Mouse (Mus musculus) adrenal gland, adult (tissue): Measurements from ENCODE around the gene Usp24.
"Not testable (repeated sequence)": the region's sequence is repeated elsewhere in the genome, so short reads cannot be mapped to it uniquely, and the experiment has no call there.

Experiments
- DNase-seq, 2 experiments: peaks; one replicate each; pipeline ENCODE4 v3.0.0; 2022 to 2023; ENCODE audit warnings: low spot score in 1 of 2; ENCODE audit not compliant: inconsistent age in 2 of 2

Usp24 gene

DNA sequence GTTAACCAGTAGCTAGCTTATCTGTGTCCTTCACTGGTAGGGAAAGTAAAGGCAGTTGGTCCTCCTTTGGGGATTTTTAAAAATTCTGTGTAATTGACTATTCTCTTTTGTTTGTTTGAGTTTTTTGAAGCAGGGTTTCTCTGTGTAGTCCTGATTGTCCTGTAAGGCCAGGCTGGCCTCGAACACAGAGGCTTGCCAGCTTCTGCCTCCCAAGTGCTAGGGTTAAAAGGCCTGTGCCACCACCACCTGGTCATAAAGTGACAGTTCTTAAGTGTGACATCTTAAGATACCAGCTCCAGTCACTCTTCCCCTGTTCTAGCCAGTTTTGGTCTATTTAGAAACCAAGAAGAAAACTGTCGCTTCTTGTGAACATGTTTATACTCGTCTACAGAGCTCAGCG, 2.2 kb downstream of the Usp24 start:
- DNase-seq: no peak

DNA sequence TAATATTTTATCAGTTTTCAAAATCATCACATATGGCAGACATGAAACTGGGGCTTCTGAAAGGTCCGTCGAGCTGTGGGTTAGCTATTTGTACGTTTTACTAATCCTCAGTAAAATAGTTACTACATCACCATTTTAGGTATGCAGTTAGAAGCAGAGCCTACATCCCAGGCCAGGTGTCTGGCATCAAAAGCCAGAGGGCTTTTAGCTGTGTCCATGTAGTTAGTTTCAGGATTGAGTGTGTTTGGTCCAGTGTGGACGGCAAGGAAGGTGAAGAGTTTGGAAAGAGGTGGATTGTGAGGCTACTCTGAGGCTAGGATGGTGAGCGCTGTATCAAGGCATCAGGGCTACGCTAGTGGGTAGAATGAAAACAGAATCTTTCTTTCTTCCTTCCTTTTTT, 3.0 kb downstream of the Usp24 start:
- DNase-seq: no peak

DNA sequence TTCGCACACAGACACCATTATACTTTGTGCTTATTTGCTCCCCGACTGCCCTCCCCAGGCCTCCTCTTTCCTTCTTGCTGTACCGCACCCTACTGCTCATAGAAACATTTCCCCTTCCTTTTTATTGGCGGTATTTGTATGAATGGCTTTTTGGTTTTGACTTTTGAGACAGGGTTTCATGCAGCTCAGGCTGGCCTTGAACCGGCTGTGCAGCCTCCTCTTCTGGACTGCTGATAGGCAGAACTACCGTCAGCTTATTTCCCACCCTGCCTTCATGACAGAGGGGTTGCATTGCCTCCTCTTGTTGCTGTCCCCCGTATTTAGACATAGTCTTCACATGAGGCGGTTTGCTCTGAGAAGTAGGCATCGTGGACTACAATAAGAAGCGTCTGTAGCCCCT, 6.8 kb downstream of the Usp24 start:
- DNase-seq: no peak

DNA sequence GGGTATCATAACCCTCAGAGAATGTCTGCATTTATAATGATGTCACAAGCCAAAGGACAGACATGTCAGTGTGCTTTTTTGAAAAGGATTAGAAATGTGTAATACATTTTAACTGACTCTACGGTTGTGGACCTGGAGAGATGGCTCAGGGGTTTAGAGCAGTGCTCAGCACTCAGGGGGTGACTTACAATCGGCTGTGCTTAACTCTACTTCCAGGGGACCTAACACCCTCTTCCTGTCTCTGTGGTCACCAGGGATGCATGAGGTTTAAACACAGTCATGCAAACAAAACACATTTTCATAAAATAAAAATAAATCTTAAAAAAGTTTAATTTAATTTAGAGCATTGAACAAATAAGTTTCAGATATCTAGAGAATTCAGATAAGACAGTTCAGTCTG, 7.3 kb downstream of the Usp24 start:
- no peak for DNase-seq

DNA sequence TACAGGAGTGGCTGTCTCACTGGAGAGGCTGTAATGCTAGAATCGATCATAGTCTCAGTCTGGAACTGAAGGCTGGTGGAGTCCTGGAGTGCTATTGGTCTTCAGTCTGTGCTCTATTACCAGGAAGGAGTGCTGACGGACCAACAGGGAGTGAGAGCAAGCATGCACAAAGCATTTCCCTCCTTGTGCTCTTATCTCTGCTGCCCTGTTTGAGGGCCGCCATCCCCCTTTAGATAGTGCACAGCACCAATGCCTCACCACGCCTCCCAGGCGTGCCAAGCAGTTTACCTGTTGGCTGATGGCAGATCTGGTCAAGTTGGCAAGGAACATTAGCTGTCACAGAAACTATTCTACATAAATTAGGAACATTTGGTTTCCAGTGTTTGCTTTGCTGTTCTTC, 11.4 kb downstream of the Usp24 start:
- no peak for DNase-seq

DNA sequence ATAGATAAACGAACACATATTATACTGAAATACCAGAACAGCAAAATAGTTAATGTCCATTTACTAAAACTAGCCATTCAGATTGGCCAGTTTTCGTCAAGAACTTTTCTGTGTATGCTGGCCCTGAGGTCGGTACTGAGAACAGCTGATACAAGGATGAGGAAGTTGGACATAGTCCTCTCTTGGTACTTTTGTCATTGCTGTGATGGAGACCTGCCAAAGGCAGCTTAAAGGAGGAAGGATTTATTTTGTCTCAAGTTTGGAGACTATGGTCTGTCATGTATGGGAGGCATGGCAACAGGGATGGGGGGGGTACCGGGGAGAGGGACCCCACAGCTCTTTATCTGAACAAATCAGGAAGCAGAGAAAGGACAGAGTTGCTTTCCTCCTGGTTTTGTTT, 12.7 kb downstream of the Usp24 start:
- DNase-seq: no peak

DNA sequence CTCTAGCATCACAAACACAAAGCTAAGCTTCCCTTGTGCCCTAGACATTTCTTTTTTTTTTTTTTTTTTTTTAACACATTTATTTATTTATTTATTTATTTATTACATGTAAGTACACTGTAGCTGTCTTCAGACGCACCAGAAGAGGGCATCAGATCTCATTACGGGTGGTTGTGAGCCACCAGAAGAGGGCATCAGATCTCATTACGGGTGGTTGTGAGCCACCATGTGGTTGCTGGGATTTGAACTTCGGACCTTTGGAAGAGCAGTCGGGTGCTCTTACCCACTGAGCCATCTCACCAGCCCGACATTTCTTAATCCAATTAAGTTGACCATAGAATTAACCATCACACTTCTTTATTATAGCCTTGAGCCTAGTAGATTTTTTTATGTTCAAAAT, 13.2 kb downstream of the Usp24 start:
- DNase-seq: not testable (repeated sequence)

DNA sequence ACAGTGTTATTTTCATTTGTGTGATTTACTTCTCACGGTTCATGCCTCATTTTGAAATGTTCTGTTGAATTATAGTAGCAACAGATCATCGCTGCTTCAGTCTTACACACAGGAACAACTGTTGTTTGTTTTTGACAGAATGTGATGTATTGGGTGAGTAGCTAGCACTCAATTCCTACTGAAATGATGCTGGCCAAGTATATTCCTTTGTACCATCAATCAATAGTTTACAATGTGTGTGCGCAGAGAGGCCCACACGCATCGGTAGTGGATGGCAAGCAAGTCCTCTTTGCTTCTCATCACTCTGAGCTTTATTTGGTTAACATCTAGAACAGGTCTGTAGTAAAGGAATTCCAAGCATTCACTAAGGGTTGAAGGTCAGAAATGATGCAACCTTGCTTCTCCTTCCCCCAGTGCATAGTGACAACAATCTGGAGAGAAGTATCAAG, 14.4 kb downstream of the Usp24 start:
- DNase-seq: peak; percentile 30 to 79

DNA sequence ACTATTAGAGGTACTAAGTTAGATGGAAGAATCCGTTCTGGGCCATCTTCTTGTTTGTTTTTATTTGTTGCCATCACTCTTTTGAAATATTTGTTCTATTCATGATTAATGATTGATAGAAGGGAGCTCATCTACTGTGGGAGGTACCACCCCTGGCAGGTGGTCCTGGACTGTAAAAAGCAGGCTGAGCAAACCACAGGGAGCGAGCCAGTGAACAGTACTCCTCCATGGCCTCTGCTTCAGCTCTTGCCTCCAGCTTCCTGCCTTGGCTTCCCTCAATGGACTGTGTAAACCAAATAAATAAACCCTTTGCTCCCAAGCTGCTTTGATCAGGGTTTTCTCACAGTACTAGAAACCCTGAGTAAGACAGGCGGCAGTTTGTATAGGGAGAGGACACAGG, 17.1 kb downstream of the Usp24 start:
- DNase-seq: no peak

DNA sequence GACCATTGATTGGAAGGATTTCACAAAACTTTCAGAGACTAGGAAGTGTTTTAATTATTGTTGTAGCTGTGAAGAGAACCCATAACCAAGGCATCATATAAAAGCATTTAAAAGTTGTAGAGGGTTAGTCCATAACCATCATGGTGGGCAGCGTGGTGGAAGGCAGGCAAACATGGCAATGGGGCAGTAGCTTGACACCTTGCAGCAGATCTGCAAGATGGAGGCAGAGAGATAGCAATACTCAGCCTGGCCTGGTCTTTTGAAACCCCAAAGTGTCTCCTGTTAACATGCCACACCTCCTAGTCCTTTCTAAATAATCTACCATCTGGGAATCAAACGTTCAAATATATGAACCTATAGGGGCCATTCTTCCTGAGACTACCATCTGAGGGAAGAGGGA, 17.6 kb downstream of the Usp24 start:
- no peak for DNase-seq

DNA sequence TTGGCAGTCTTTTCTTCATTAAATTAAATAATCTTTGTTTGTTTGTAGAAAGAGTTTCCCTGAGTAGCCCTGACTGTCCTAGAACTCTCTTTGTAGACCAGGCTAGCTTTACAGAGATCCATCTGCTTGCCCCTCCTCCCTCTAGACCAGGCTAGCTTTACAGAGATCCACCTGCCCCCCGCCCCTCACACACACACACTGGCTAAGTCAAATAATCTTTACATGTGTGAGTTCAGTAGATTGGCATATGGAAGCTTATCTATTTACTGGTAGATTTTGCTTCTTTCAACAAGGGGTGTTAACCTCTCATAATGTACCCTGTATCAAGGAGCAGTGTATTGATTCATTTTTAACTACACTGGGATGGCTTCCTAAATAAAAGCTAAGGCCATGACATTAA, 19.8 kb downstream of the Usp24 start:
- DNase-seq: no peak

DNA sequence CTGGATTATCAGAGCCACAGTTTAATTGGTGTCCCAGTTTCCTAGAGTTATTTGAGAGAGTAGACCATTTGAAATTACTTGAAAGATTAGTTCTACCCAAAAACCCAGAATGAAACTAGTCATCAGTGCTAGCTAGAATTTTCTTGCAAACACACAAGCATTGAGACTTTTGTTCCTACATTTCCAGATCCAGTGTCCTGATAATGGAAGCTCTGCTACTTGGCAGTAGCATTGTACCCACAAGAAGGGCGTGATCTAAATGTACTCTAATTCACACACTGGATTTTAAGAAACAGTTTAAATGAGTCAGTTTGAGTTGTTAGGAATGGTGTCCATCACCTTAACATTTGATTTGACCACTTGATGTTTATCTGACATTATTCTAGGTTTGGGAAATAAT, 31.7 kb downstream of the Usp24 start:
- DNase-seq: no peak

DNA sequence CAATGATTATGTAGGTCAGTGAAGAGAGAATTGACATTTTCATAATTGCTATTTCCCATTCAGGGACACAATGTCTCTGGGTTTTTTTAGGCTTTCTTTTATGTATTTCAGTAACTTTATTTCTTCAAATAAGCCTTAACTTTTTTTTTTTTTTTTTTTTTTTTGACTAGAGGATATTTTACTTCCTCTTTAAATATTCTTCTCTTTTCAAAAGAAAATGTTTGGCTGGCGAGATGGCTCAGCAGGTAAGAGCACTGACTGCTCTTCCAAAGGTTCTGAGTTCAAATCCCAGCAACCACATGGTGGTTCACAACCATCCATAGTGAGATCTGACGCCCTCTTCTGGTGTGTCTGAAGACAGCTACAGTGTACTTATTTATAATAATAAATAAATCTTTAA, 39.0 kb downstream of the Usp24 start:
- not testable (repeated sequence) for DNase-seq

DNA sequence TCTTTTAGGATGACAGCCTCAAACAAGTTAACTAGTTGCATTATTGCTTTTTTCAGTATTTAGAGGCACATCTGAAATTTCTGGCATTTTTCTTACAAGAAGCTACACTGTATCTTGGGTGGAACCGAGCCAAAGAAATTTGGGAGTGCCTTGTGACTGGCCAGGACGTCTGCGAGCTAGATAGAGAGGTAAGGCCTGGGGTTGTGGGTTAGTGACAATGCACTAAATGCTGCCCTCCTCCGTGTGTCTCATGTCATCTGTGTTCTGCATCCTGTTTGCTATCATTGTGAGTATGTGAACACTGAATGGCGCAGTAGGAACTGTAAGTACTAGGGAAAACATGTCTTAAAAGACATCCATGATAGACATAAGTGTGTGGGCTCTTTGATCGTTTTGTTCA, 54.0 kb downstream of the Usp24 start:
- no peak for DNase-seq

DNA sequence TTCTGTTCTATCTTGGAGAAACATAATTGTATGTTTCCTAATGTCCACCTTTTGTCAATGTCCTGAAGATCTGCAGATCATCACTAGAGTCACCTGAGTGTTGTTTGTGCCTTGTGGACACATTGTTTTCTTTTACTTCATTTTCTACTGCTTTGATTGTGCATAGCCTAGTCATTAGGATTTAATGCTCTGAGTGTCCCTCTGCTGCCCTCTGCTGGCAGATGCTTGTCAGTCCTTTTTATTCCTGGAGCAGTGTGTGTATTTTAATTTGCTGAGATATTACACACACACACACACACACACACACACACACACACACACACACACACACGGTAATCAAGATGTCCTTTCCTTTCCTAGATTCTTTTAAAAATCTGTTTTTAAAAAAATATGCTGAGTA, 59.8 kb downstream of the Usp24 start:
- peak; percentile 78 to 93 for DNase-seq

DNA sequence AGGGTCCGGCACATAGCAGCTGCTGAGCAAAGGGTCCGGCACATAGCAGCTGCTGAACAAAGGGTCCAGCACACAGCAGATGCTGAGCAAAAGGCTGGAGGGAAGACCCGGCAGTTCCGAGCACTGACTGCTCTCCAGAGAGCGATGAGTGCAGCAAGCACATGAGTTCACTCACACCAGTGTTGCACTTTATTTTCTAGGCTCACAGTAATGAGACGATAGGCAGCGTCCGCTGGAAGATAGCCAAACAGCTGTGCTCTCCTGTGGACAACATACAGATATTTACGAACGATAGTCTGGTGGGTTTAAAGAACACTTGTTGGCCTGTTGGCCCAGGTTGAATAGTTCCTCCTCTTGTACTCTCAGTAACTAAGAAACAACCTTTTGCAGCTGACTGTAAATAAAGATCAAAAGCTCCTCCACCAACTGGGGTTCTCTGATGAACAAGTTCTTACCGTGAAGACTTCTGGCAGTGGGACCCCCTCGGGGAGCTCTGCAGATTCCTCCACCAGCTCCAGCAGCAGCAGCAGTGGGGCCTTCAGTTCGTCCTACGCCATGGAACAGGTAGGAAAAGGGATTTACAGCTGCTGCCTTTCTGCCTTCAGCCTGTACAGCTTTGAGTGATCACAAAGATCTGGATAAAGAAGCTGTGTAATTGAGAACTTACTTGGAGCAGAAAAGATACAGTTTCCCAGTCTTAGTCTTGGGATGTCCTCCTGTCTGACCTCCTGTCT, 63.0 kb downstream of the Usp24 start:
- no peak for DNase-seq

DNA sequence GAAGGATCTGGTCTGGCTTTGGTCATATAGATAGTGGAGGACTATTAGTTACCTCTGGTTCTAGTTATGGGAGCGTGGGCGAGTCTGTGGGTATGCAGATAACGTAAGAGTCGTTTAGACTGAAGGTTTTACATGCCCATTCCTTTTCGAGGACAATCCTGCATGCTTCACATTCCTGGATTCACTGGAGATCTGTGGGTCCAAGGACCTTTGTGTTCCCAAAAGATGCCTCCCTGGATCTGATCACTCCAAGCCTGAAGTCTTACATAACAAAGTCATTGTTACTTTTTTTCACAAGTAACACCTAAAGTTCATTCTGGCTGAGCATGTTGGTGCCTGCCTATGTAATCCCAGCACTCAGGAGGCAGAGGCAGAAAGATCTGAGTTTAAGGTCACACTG, 65.1 kb downstream of the Usp24 start:
- no peak for DNase-seq

DNA sequence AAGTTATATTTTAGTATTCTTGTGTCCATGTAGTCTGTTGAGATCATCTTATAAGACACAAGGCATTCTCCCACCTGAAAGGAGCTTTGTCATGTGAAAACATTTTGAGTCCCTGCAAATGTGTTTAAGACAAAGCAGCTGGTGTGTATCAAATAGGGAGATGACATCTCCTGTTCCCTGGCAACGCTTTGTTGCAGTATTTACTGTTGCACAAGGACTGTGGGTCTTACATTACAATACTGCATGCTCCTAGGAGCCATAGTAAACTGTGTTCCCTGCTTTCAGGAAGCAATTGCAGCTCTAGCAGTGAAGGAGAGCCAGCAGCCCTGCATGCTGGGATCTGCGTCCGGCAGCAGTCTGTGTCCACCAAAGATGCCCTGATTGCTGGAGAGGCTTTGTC, 73.9 kb downstream of the Usp24 start:
- no peak for DNase-seq

DNA sequence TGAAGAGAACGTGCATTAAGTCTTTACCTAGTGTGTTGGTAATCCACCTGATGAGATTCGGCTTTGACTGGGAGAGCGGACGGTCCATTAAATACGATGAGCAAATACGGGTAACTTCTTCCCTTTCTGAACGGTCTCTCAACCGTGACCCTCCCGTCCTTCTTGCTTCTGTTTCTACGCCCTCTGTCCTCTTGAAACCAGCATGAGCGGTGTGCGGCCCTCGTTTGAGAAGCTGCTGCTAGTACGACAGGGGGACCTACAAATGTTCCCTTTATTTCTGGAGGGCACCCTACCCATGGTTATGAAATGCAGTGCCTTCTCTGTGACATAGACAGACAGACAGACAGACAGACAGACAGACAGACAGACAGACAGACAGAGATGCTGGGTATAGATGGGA, 93.6 kb downstream of the Usp24 start:
- no peak for DNase-seq

DNA sequence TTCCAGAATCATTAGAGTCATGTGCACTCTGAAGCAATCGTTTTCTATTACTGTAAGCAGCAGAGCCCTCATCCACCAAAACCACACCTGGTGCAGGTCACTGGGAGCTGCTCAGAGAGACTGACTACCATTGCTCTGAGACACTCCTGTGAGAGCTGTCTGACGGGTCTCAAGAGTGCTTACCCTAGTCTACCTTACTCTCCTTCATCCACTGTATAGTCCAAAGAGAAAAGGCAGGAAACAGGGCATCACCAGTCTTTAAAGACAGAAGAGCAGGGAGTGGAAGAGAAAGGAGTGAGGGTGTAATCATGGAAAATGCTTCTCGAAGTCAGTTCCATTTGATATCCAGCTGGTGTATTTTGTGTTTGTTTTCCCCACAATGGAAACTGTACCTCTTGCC, 103.2 kb downstream of the Usp24 start:
- no peak for DNase-seq

DNA sequence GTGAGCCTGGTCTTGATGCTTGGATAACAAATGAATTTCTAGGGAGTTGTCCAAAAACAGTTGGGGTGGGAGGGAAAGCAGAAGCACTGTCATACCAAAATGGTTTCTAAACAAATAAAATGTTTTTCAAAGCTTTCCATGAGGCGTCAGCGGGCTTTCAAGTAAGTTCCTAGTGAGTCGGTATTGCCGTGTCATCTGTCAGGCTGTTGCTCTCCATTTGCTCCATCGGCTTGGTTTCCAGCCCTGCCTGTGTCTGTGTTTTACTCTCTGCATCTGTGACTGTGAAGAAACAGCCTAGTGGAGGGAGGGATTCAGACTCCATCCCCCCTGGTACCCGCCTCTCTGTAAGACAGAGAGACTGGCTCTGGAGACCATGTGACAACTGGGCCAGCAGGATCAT, 103.8 kb downstream of the Usp24 start:
- DNase-seq: no peak

DNA sequence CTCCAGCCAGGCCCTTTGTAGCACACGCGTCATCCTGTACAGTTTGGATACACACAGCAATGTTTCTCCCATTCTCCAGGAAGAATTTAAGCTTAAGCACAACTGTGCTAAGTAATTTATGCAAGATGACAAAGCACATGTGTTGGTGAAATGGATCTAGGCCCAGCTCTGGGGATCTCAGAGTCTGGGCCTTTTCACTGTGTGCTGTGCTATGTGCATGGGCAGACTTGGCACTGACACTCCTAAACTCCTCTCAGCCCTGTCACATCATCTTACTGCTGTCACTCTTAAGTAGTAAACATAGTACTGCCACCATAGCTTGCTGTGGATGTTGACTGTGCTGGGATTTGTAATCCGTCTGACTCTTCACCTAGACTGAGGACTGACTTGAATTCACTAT, 106.6 kb downstream of the Usp24 start:
- DNase-seq: no peak

DNA sequence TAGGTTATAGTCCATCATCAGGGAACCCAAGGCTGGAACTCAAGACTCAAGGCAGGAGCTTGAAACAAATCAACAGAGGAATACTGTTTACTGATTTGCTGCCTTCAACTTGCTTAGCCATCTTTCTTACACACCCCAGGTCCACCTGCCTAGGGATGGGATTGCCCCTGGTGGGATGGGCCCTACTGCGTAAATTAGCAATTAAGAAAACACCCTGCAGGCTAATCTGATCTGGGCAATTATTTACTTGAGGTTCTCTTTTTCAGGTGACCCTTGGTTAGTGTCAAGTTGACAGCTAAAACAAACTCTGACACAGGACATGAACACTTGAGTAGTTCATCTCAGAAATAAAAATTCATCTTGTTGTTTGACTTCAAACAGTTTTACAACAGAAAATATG, 108.5 kb downstream of the Usp24 start:
- DNase-seq: no peak

DNA sequence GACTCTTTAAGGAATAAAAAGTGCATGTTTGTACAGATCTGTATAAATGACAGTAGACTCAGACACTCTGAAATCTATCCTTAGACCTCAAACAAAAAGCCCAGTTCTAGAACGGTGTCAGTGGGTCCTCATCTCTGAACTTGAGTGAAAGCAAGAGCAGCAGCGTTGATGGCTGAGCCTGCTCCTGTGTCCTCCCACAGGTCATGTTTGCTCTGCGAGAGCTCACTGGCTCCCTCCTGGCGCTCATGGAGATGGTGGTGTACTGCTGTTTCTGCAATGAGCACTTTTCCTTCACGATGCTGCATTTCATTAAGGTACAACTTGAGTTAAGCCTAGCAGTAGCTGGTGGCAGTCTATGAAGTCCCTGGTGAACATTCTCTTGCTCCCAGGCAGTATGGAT, 110.3 kb downstream of the Usp24 start:
- no peak for DNase-seq
